Mouse (Mus musculus) hindlimb bud, embryonic 11.5 days (tissue): ENCODE measurements around the gene Mllt10.

ENCODE experiments used
- DNase-seq: peaks from one replicate; pipeline ENCODE4 v3.0.0-alpha.2; 2012; ENCODE audit warnings: low read depth, low spot score; ENCODE audit errors: extremely low spot score

The Mllt10 gene

GRCm38 (mm10) chr2:18235524-18235923 lies 180.5 kb downstream of the Mllt10 start:
- DNase-seq, result no peak

GRCm38 (mm10) chr2:18249224-18249623 lies 194.2 kb downstream of the Mllt10 start:
- DNase-seq, result no peak
